Mouse (Mus musculus) adrenal gland, postnatal 36 days (tissue): ENCODE results near the gene Olfr429. TPM values are rescaled to one million over a fixed set of nuclear protein-coding genes. Genes with fewer than 3 reads are reported as not detected.

Experiments used
- total RNA-seq, 2 experiments: library from RNA; stranded (reverse); gene quantifications; 2 replicates each; pipeline ENCODE4 v1.2.3; 2021

The Olfr429 gene
- total RNA-seq, 2 experiments from 2014 or later = not detected

Other genes starting within 250 kb of the Olfr429 start
- gene Ifi211, start 171.3 kb upstream of the Olfr429 start, total RNA-seq = 1 to 10 TPM; 2.8 to 5.5 TPM
- gene Mndal, start 141.8 kb upstream of the Olfr429 start, total RNA-seq = 10 to 100 TPM; 10.2 to 17.8 TPM
- gene Ifi203, start 141.7 kb upstream of the Olfr429 start, total RNA-seq = 10 to 100 TPM in 1 of 2 experiments, 1 to 10 TPM in 1; 9.3 to 16.7 TPM
- gene Ifi202b, start 101.6 kb upstream of the Olfr429 start, total RNA-seq = not detected
- 10 to 100 TPM in 1 of 2 experiments, 1 to 10 TPM in 1; 2.6 to 16.8 TPM for gene Ifi205, start 52.5 kb upstream of the Olfr429 start, total RNA-seq
- not detected for gene Olfr433, start 43.6 kb upstream of the Olfr429 start, total RNA-seq
- gene Olfr432, start 35.1 kb upstream of the Olfr429 start, total RNA-seq = not detected
- not detected for gene Olfr430, start 17.7 kb upstream of the Olfr429 start, total RNA-seq
- gene Olfr427, start 12.6 kb downstream of the Olfr429 start, total RNA-seq = not detected
- not detected for gene Olfr231, start 36.8 kb downstream of the Olfr429 start, total RNA-seq
- gene Olfr424, start 47.2 kb downstream of the Olfr429 start, total RNA-seq = not detected
- gene Olfr420, start 71.3 kb downstream of the Olfr429 start, total RNA-seq = not detected
- under 1 TPM; 0.49 to 0.63 TPM for gene Spta1, start 88.4 kb downstream of the Olfr429 start, total RNA-seq
- gene Olfr419, start 167.7 kb downstream of the Olfr429 start, total RNA-seq = not detected
- gene Mptx1, start 246.2 kb downstream of the Olfr429 start, total RNA-seq = not detected